Mouse (Mus musculus) hindlimb bud, embryonic 11.5 days (tissue): ENCODE measurements around the gene Sfxn4.
A peak's percentile ranks its signal among the peaks of the same experiment; 100 is the strongest.

Experiments
- DNase-seq: peaks from one replicate; pipeline ENCODE4 v3.0.0-alpha.2; 2012; ENCODE audit warnings: low read depth, low spot score; ENCODE audit errors: extremely low spot score

Gene Sfxn4

DNA sequence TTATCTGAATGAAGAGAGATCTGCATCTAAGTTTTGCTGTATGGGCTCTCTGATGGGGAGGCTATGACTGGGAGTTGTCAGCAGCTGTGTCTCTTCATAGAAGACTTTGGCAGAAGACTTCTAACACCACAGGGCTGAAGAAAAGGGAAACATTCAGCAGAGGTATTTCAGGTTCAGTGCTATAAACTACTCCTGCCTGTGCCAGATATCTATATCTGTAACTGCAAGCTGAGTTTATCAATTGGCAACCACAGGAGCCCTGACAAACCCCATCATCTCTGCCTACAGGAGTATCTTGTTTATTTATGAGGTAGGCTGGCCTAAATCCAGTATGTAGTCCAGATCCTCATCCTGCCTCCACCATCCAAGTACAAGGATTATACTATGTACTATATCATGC, 18.0 kb downstream of the Sfxn4 start:
- DNase-seq = no peak

DNA sequence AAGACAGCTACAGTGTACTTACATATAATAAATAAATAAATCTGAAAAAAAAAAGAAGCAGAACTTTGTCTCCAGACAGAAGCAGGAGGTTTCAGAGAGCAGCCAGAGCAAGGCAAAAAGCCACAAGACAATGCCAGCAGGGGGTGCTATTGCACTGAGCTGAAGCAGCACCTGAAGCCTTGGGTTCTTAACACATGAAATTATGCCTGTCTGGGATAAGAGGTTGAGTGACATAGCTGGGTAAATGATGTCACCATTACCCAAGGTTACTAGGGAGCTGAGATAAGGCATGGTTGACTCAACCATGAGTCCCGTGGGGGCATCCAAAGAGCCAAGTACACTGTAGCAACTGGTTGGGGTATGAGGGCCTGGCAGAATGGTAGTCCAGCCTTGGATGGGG, 23.5 kb downstream of the Sfxn4 start:
- DNase-seq = peak; percentile 33

DNA sequence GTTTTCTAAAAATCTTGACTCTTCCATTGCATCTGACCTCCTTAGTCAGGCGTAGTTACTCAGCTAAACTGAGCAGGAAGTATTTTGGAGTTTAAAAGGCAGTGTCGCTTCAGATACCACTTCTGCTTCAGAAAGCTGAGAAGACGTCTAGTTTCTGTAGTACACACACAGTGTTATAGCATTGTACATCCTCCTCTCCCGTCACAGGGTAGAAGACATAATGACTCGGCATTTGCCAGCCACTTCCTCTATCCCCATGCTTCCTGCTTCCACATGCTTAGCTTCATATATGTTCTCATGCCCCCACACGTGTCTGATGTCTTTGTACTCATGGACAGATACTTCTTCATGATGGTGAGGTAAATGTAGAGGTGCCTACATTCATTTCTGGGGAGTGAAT, 42.6 kb downstream of the Sfxn4 start:
- no peak for DNase-seq

DNA sequence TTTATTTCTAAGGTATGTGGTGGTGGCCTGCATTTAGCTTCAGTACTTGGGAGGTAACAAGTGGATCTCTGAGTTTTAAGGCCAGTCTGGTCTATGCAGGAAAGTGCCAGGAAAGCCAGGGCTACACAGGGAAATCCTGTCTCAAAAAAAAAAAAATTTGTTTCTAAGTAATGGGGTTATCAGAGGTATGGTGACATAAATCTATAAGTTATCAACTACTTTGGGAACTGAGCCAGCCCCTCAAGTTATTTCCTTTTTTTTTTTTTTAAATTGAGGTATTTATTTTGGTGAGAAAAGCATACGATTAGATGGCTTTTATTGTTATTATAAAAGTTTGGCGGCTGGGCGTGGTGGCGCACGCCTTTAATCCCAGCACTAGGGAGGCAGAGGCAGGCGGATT, 48.1 kb downstream of the Sfxn4 start:
- no peak for DNase-seq

DNA sequence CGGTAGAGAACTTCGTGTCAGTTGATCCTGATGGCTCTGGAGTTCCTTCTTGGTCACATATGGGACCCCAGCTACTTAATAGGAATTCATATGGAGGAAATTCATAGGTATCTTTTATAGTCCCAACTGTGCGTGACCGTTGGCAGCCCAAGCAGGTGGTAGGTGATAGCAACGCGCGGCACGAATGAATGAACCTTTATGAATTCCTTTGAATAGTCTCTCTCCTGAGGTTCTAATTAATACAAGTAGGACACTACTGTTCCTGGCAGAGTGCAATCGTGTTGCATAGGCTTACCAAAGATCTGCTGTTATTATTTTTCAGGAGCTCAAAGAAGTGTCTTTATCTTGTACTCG, 49.3 kb downstream of the Sfxn4 start:
- DNase-seq = no peak

DNA sequence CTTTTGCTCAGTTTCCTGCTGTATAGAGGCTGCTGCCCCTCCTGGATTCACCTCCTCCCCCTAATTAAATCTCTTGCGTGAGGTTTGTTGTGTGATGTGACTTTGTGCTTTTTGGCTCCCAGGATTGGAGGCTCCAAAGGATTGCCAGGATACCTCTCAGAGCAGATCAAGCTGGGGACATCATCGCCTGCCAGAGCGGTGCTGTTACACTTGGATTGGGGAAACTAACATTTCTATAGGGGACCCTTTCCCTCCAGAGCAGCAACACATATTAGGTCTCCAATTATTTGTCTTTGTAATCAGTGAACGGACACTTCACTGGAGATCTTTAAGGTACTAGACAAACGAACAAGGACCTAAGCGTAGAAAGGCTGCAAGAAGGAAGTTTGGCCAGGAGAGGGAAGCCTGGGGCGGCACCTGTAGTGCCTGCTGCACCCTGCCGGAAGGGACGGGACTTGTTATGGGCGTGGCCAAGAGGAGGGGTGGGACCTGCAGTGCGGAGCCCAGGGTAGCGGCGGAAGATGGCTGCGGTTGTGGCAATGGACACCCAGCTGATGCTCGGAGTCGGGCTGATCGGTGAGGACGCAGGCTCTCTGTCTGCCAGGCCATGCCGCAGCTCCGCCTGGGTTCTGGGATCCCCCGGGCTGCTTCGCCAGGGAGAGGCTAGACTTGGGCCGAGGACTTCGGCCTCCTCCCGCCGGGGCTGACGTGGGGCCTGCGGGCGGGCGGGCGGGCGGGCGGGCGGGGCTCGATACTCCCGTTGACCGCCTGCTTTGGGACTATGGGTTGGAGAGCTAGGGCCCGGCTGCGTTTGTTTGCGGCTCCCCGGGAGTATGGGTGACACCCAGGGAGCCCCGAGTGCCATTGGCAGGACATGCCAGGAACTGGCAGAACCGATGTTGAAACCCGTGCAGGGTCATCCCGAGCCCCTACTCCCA, 49.9 kb downstream of the Sfxn4 start, which contains the start of gene Fam45a:
Gene Fam45a, plus strand, starts transcription at position 488 of the 938 bp plus-strand sequence.
- DNase-seq = peak; percentile 79

DNA sequence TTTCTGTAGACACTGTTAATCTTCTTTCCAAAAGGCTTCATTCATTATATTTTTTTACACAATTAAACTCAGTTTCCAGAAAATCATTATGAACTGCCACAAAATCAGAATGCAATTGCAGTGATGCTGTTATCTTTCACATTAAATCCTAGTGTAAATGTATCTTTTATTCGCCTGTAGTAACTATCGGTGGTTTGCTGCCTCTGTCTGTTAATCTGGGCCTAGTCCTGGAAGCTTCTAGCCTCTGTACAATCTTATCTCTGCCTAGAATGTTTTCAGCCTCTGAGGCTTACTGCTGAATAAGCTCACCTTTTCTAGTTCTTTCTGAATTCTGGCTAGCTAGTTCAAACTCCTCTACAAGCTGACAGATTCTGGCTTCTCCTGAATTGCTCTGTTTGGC, 51.4 kb downstream of the Sfxn4 start:
- DNase-seq = no peak

DNA sequence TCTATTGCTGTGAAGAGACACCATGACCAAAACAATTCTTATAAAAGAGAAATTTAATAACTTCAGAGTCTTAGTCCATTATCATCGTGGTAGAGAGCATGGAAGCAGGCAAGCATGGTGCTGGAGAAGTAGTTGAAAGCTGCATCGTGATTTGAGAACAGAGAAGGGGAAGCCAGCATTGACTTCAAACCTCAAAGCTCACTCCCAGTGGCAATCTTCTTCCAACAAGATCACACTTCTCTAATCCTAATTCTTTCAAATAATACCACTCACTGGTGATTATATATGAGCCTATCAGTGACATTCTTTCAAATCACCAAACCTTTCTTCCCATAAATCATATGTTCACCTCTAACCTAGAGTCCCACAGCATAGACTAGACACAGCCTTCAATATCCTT, 56.4 kb downstream of the Sfxn4 start:
- DNase-seq = no peak

DNA sequence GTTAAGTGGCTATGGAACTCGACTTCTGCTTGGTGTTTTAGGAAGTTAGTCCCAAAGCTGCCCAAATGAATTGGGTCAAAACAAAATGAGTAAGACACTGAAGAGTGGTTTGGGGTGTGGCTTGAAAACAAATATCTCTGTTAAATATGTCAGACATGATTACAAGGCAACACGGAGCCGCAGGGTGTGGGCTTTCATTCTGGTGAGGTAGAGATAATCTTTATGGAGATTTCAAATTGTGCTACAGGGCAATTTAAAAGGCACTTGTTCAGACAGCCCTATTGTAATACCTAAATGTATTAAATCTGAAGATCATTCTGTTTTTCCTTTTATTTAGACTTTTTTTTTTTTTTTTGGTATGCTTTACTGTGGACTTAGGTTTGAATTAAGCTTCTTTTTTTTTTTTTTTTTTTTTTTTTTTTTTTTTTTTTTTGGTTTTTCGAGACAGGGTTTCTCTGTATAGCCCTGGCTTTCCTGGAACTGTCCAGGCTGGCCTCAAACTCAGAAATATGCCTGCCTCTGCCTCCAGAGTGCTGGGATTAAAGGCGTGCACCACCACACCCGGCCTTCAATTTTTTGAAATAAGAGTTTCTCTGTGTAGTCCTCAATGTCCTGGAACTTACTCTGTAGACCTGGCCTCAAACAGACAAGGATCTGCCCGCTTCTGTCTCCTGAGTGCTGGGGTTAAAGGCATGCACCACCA, 61.3 kb downstream of the Sfxn4 start:
- no peak for DNase-seq

DNA sequence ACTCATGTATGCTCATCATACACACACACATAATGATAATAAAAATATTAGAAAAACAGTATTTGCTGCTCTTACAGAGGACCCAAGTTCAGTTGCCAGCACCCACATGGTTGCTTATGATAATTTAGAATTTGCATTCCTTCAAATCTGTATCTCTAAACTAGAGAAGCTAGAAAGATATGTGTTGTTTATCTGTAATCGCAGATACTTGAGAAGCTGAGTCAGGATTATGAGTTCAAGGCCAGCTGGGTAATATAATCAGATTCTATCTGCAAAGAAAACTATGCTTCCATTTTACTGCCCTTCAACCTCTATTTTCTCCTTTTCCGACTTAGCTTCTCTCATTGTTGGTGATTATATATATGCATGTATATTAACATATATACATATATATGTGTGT, 63.9 kb downstream of the Sfxn4 start:
- no peak for DNase-seq

DNA sequence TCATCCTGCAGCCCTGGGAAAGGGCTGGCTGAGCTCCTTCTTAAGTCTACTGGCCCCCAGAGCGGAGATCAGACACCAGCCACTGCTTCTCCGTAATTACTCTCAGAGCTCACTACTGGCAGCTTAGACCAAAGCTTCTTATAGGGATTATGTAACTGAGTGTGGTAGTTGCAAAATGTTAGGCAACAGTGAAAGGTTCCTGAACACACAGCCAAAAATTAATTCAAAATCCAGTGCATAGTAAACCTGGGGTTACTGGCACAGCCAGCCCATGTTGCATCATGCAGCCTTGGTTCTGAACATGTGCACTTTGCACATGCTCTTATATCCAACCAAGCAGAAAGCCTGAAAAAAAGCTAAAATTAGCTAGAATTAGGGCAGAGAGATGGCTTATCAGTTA, 66.0 kb downstream of the Sfxn4 start:
- DNase-seq = no peak

DNA sequence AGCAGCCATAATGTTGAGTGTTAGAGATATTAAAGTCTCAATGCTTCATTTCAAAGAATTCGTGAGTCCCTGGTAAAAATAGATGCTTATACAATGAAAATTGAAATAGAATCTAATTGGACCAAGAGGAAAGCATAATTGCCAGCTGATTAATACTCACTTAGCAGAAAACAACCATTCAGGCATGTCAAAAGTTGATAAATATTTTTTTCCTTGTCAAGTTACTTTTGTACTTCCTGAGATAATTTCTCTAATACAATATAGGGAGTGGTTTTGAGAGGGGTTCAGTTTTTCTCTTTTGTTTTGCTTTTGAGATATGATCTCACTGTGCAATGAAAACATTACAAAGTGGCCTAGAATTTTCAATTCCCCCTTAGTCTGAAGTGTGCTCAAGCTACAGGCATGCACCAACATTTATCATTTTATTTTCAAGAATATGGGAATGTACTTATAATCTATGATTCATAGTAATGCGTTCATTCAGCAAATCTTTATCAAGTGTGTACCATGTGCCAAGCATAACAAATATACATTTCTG, 68.0 kb downstream of the Sfxn4 start:
- DNase-seq = no peak

DNA sequence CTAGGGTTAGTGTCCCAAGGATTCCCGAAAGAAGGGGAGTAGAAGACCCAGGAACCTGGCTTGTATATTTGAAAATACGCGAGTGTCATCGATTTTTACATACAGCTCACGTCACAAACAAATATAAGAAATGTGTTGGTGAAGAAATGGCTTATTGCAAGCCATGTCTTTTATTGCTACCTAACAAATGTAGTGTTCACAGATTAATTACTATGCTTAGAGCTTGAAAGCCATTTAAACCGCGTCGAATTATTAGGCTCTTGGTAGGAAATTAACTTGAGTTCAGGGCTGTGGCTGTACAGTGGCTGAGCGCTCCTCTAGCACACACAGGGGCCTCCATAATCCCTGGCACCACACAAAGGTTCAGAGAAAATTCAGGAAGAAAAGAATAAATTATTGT, 70.1 kb downstream of the Sfxn4 start:
- DNase-seq = no peak

DNA sequence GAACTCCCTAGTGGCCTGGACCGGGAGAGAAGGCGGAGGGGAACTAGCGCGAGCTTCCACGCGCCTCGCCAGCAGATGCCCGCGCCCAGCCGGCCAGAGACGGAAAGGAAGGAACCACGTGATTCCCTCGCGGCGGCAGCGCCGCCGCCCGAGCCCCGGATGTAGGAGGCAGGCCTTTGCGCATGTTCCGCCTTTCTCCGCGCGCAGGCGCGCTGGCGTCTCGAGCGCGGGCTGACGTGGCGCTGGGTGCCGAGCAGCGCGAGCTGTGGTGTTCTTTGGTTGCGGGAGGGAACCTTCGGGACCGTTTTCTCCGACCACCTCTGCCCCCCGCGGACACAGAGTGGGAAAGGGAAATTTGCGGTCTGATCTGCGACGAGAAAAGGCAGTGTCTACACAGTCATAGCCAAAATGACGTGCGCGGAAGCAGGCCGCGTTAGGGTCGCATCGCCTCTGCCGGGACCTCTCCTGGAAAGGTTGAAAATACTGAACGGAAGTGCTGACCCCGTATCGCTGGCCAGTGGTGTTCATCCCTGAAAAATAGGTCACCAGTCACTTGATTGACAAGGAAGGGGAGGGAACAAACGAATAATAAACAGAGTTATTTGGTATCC, 70.6 kb downstream of the Sfxn4 start, which contains the start of gene Eif3a:
Gene Eif3a, minus strand, starts transcription at position 108 of the 611 bp plus-strand sequence.
- DNase-seq = peak; percentile 84

DNA sequence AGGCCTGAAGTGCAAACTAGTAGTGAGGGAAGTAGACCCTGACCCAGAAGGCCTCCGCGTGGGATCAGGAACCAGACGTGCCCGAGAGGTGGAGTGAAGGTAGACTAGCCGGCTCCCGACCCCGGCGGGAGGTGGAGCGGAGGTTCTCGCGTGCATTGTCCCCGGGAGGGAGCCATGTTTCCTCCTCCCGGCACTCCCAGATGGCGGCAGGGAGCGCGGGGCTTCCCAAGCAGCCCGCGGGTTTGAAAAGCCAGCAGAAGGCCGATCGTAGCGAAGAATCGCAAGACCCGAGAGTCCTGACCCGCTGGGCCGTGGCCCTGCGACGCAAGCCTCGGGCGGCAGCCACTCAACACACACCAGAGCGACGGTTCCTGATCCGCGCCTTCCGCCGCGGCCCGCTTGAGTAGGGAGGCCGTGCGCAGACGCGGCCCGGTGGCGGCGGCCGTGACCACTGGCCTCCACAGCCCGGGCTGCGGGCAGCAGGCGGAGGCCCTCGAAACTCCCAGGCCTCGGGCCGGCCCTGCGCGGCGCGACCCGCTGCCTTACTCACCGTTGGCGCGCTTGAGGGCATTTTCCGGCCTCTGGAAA, 71.3 kb downstream of the Sfxn4 start:
- DNase-seq = no peak

DNA sequence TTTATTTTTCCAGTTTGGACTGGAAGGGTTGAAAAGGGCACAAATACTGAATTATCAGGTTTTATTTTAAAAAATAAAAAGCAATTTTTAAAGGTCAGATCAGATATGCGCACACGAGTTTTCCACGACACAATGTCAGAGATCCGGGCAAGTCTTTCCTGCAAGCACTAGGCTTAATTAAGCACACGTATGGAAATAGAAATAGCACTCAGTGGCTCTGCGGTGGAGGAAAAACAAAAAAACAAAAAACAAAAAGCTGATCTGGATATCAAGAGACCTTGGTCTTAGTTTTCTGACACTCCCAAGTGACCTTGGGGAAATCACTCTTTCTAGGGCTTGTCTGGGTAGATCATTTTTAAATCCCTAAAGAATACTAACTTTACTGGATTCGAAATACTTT, 71.8 kb downstream of the Sfxn4 start:
- DNase-seq = no peak

DNA sequence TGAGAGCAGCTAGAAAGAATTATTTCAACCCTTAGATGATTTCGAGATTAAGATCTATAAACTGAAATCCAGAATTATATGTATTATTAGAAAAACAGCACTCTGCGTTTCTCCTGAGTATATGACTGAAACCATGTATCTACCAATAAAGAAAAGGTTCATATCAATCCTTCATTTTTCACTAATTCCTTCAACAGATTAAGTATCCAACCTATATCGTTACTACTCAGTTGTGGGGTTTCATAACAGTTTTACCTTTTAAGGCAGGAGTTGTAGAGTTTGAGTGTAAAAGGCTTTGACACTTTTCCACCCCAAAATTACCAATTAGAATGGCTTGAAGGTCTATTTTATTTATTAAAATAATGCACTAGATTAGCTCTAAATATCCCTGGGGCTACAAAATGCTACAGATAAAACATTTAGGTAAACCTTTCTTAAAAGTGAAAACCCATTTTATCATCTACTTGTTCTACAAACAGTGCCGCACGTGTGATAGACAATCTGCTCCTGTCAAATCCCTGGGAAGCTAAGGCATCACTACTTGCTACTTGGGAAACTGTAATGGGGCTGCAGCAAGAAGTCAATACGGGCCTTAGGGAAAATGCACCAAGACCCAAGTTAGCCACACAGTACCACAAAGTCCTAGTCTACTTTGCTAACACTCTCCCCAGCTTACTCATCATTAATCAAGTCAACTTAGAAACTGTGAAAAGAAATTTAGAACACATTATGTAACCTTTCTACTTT, 72.9 kb downstream of the Sfxn4 start:
- DNase-seq = no peak

DNA sequence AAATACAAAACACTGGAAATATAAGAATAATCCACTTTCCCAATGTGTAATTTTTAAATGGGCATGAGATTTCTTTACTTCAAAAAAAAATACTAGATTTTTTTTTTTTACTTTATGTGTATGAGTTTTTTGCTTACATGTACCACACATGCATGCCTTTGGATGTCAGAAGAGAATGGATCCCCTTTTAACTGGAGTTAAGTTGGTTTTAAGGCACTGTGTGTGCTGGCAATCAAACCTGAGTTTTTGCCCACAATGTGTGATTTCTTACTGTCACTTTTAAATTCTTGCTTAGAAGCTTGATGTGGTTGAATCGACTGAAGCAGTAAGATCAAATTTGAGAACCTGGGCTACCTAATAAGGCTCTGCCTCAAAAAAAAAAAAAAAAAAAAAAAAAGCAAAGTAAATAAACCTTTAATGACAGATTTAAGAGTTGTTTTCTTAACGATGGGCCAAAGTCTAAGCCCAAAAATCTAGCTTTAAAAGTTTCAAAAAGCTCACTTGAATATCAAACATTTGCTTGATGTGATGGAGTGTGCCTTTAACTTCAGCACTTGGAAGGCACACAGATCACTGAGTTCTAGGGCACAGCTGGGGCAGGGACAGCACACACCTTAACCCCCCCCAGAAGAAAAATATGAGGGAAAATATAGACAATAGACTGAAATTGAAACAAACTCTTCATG, 73.7 kb downstream of the Sfxn4 start:
- no peak for DNase-seq
